Mouse (Mus musculus): ENCODE results near the gene Eef1g.

The Eef1g gene

DNA sequence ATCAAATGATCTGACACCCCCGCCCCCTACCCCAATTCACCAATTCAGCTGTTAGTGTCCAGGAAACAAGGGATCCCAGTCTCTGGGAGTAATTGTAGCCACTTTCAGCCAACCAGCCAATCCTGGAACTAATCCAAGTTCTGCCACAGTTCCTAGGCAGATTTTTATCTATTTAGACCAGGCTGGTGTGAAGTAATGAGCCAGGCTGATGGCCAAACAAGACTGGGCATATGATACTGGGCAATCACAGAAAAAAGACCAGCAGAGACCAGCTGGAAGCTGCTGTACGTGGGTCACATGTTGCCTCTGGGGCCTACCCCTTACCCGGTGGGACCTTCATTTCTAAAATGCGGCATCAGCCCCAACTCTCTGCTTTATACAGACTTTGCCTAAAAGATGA is 59.8 kb downstream of the Eef1g start:
- DNase-seq (ENCODE audit: low spot score in 2 of 2), result peak in 1 of 2 experiments; percentile 8

DNA sequence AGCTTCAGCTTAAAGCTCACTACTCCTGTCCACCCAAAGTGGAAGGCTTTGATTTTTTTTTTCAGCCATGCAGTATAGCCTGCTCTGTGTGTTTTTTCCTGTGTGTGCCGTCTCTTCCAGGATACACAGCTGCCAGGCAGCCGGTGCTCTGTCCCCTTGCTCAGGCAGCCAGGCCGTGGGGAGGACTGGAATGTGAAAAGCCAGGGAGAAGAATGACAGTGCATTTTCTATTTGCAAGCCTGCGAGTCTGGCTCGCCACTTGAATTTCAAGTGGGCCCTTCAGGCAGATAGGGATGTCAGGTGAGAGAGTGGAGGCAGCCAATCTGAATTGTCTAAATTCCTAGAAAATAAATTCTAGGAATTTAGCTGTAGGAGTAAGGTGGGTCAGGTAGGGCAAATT is 61.0 kb downstream of the Eef1g start:
- DNase-seq (ENCODE audit: low spot score in 2 of 2), result peak; percentile 5 to 7
